Mouse (Mus musculus): ENCODE results near the gene Slc39a3.
A peak's percentile ranks its signal among the peaks of the same experiment; 100 is the strongest.
"Not testable (repeated sequence)": the region's sequence is repeated elsewhere in the genome, so short reads cannot be mapped to it uniquely, and the experiment has no call there.

Gene Slc39a3

DNA sequence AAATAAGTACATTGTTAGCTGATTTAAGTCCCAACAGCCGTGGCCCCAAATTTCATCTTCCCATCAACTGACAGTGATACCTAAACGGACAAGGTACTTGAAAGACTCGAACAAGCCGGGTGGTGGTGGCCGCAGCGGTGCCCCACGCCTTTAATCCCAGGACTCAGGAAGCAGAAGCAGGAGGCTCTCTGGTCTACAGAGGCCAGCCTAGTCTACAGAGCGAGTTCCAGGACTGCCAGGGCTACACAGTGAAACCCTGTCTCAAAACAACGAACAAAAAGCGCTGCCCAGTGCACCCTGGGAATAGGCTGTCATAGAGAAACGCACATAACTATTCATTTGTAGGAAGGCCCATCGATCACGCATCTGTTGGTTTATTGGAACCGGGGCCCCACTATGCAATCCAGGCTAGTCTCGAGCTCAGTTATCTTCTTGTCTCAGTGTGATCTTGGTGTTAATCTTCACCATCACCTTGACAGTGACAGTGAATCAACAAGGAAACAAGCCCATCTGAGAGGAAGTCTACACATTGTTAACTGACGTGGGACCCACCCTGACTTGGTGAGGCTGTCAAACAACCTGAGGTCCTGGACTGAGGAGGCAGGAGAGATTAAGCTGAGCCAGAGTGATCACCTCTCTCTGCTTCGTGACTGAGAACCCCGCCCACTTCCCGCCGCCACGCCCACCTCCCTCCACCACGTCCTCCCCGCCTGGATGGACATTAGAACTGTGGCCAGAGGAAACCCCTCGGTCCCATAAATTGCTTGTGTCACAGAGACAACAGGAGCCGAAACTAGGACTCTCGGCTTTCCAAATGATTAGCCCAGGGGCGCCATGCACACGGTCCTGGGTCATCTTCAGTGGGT, 36.8 kb downstream of the Slc39a3 start:
- no peak for DNase-seq

DNA sequence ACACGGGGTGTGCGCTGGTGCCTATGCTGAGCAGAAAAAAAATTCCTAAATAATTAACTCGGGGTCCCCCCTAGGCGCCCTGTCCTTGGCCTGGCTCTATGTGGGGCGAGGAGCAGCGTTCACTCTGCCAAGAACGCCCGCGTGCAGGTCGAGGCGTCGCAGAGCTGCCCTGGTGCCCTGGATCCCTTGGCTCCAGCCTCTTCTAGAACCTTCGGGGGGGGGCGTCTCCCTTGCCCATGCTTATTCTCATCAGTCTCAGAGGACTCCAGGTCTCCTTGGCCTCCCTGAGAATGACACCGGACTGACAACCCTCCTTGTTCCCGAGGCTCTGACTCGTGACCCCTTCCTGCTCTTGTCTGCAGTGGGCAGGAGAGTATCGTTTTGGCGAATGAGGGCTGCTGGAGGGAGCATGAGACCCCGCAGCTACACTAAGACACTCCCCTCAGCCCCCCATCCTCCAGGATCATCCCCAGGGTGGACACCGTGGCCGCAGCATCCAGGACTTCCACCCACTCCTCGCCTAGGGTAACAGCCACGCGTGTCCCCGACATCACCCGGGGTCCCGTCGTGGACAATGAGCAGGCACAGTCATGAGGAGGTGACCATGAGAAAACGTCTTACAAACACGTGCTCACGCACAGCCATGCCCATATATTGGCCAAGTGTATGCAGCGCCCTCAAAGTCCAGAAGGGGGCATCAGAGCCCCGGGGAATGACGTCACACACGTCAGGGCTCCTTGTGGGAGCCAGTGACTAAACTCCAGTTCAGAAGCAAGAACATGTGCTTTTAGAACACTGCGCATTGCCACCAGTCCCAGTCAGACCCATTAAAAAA, 37.6 kb downstream of the Slc39a3 start:
- peak; percentile 90 for DNase-seq

DNA sequence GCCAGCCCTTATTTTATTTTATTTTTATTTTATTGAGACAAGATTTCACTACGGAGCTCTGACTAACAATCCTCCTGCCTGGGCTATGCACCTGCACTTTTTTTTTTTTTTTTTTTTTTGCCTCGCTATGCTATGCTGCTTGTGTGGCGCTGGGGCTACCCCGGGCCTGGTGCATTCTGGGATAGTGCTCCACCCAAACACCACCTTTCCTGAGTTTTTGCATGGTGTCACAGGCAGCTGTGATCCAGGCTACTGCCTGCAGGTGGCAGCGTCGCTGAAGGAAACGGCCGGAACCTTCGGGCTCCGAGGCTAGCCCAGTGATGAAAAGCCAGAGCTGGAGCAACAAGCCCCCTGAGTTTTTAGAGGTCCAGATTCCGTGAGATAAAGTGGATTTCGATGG, 38.4 kb downstream of the Slc39a3 start:
- DNase-seq, result no peak

DNA sequence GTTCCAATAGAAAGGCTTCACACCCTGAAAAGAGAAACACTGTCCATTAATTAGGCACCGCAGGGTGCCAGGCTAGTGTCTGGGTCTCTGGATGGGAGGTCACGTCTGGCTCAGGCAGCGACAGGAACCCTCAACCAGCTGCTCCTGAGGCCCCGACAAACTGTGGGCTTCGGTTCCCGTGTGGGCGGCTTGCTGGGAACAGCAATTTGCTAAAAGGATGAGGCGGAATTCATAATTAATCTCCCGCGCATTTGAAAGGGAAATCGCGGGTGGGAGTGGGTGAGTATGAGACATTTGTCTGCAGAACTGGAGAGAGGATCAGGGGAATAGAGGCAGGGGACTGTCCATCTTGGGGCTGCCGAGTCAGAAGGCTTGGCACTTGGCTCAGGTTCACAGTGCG, 39.2 kb downstream of the Slc39a3 start:
- peak; percentile 77 for DNase-seq

DNA sequence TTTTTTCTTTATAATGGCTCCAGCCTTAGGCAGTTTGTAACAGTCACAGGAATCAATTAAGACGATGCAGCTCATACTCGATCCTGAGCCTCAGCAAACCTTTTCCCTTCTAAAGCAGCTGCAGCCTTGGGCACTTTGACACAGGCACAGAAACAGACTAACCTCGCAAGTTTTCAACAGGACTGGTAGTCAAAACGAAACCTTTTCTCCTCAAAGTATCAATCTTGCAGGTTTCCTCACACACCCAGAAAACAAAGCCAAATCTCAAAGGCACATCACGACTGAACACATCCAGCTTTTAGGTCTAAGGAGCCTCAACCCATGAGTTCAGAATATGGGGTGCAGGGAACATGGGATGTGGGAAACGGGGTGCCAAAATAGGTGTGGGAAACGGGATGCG, 39.9 kb downstream of the Slc39a3 start:
- no peak for DNase-seq

DNA sequence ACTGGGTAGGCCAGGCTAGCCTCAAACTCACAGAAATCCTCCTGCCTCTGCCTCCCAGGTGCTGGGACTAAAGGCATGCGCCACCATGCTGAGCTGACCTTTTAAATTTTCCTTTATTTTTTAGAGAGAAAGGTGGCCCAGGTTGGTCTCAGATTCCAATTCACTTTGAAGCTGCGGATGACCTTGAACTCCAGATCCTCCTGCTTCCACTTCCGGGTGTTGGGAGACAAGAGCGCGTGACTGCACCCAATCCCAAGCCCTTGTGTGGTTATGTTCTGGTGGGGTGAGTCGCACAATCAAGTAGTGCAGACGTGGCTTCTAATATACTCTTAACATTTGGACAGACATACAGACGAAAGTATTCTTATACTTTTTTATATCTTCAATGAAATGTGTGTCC, 40.7 kb downstream of the Slc39a3 start:
- DNase-seq, result no peak

DNA sequence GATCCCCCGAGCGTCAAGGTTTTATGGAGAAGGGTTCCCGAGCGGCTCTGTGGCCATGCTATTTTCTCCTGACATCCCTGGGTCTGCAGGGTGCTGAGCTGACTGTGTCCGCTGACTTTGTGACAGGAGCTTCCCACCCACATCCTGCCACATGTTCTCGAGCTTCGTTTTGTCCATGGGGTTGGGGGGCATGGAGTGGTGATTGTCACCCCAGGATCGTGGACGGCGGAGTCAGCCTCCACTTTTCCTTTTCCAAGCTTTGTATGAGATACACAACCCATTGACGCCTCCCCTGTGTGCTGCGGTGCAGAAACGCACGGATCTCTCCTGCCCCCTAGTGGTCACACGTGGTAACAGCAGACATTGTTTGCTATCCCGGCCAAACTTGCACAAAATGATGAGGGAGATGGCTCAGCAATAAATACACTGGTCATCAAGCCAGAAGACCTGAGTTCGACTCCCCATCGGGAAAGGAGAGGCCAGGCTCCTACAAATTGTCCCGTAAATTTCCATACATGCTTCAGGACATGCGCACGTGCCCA, 42.1 kb downstream of the Slc39a3 start:
- DNase-seq, result peak; percentile 85

DNA sequence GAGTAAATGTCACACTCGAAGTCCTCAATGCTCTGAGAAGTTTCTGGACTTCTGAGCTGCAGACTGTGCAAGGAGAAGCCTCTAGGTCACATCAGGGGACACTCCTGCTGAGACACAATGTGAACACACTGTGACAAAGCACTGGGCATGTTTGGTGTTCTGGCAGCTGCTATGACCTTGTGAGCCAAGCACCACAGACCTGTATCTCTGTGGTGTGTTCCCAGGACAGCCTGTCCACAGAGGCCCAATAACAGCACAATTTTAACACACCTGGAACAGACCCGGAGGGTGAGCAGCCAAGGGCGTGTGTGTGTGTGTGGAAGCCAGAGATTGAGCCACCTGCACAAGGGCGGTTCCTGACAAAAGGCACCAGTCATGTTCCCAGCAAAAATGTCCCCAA, 42.6 kb downstream of the Slc39a3 start:
- DNase-seq, result no peak

DNA sequence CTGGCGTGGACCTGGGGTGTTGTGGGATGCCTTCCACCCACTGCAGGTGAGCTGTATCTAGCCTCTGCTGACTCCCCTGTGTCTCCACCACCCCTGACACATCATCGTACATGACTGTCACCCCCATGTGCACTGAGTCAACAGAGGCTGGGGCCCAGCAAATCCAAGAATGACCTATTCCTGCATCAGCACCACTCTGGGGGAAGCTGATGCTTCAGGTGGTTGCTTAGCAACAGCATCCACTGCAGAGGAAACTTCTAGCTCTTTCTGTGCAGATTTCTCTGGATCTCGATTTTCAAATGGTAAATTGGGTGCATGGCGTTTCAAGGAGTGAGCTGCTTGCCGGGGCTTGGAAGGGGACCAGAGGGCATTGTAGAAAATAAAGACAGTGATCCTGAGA, 44.0 kb downstream of the Slc39a3 start:
- DNase-seq, result no peak

DNA sequence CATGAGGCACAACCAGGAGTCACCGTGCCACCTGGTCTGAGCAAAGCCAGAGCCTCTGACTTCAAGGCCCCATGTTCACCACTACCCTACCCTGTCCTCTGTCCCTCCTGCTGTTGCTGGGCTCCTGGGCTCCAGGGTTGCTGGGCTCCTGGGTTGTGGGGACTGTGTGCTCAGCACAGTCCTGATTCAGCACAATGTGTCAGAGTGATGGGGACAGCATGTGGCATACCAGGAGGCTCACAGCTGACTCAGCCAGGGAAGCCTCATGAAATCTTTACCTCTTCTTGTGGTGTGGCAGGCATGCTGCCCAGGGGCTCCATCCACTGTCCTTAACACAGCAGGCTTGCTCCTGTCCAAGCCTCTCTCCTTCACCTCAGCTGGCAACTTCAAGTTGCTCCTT, 45.3 kb downstream of the Slc39a3 start:
- DNase-seq, result no peak

DNA sequence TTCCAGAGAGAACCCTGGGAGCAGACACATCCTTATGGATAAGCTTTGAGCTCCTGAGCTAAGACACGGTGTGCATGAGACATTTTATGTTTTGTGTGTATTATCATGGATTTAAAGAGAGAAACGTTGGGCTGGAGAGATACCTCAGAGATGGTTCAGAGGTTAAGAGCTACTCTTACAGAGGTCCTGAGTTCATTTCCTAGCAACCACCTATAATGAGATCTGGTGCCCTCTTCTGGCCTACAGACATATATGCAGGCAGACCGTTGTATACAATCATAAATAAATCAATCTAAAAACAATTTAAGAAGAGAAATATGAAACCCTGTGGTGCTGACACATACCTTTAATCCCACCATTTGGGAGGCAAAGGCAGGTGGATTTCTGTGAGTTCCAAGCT, 46.2 kb downstream of the Slc39a3 start:
- no peak for DNase-seq

DNA sequence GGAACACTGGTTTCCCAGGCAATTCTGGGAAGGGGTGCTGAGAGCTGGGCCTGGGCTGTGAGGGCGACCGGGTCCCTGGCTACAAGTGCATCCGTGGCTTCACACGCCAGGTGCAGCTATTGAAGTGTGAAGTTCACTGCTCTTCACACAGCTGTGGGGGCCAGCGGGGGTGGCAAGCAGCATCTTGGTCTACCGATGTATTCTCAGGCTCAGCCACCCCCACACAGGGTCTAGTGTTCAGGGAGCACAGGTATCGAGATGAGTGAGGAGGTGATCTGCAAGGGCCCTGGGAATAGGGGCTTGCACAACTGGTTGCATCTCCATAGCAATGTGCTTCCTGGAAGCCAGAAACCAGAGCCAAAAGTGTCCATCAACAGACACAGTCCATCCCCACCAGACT, 46.8 kb downstream of the Slc39a3 start:
- no peak for DNase-seq

DNA sequence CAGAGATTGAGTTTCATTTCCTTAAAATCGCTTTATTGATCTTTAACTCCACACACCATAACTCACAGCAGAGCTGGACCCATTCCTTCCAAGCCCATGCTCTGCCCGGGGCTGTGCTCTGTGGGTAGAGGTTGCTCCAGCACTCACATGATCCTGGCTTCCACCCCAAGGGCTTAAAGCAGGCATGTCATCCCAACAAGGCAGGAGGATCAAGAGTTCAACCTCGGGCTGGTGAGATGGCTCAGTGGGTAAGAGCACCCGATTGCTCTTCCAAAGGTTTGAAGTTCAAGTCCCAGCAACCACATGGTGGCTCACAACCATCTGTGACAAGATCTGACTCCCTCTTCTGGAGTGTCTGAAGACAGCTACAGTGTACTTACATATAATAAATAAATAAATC, 47.4 kb downstream of the Slc39a3 start:
- DNase-seq, result not testable (repeated sequence)

DNA sequence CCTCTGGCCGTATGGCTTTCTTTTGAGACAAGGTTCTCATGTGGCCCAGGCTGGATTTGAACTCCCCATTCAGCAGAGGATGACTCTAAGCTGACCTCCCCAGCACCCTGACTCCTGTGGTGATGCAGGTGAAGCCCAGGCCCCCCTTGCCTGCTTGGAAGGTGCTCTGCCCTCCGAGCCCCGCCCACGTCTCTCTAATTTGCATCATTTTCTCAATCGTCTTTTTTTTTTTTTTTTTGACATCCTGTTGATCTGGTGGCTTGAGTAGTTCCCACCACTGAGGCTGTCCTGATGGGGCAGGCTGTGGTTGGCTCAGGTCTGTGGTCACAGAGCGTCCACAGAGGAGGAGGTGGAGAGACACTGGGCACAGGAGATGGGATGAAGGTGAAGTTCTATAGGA, 47.8 kb downstream of the Slc39a3 start:
- no peak for DNase-seq

DNA sequence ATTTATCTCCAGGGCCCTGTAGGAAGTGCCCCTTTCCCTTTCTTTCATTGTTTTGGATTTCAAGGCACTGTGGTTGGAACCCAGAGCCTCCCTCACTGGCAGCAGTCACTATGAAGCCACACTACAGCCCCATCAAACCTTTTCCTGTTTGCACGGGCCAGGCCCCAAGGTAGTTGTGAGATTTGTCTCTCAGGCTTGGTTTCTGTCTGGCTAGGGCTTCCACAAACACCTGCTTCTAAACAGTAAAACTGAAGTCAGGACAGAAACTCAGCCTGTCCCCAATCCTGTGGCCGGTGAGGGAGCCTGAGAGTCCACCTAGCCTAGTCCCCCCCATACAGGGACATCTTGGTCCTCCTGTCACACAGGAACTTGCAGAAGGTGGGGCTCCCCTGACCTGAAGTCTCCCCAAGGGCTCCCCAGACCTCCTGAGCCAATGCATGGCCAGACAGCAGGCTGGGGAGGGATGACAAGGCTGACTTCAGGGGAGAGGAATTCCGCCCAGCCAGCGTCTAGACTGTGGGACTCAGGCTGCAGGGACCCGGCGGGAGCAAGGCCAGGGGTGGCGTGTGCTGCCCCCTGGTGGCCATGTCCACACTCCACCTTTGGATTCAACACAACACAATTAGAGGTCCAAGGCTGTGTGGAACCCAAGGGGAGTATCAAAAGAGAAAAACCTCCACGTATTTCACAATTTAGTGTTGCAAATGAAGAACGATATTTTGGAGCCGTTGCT, 49.4 kb downstream of the Slc39a3 start:
- DNase-seq, result peak; percentile 70

DNA sequence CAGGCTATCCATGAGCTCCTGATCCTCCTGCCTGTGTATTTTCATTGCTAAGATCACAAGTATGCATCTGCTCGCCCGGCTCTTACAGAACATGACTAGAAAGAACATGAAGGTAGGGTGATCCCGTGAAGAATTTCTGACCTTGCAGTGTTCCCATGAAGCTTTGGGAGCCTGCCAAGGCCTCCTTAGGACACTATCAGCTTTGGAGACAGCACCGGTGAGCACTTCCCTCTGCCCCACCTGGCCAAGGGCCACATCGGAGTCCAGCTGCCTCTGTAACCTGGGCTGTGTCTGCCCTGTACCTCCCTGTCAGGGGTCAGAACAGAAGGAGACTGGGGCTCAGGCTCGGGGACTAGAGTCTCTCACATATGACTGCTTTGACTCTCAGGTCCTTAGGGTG, 50.5 kb downstream of the Slc39a3 start:
- no peak for DNase-seq

DNA sequence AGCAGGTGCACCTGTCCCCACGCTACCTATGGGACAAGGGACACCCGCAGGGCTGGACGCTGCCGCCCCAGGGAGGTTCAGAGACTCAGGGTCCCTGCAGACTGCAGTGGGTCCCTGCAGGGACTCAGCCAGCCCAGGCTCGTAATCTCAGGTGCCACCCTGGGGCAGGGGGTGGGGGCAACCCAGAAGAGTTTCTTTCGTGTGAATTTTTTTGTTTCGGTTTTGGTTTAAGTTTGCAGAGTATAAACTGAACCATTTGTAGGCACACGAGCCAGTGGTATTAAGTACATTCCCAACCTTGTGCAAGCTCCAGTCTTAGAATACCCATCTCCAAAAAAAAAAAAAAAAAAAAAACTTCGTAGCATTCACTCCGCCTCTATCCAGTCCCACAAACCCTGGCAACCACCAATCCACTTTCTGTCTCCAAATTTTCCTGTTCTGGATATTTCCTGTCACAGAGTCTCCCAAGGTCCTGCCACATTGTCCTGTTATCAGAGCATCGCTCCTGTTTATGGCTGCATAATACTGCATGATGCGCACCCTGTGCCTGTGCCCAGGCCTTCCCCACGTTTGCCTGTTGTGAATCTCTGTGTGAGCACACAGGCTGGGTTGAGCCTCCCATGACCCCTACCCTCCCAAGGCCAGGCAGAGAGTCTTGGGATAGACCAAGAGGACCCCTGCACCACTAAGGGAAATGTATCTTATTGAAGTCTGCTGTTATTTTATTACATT, 51.1 kb downstream of the Slc39a3 start:
- DNase-seq, result no peak

DNA sequence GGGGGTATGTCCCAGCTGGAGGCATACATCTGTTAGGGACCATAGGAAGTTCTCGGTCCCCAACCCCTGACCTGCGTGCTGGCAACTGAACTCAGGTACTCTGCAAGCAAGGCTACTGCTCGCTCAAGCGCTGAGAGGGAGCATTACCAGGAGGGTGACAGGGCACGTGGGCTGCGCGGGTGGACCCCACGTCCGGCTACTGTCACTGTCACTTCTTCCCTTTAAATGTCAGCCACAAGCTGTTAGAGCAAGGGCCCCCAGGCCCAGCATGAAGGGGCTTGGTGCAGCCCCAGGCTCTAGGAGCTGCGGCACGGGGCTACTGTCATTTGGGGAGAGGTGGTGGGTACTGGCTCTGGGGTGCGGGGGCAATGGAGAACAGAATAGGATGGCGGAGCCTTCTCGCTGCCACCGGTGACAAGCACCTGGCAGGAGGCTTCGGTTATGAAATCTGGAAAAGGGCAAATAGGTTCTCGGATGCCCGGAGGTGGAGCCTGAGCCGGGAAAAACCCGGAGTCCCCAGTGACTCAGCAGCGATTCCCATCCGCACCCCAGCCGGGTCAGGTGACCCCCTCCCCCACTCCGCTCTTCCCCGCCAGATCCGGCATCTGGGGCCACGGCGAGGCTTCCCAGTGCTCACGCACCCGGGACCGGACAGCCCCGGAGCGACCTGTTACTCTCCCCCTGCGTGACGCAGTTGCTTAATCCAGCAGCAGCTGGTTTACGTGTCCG, 51.8 kb downstream of the Slc39a3 start:
- peak; percentile 57 for DNase-seq

DNA sequence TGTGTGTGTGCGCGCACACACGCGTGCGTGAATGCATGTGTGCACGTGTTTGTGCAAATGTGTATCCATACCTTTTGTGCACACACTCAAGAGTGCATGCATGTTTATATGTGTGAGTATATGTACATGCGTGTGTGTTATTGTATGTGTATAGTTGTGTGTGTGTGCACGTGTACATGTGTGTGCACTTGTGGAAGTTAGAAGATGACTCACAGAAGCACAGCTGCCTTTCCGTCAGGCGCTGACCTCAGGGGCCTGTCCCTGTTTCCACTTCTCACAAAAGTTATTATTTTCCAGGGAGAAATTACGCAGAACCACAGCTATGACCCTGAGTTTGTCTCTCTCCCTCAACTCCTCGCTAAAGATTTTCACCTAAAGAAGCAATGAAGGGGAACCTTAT, 53.0 kb downstream of the Slc39a3 start:
- DNase-seq, result no peak

DNA sequence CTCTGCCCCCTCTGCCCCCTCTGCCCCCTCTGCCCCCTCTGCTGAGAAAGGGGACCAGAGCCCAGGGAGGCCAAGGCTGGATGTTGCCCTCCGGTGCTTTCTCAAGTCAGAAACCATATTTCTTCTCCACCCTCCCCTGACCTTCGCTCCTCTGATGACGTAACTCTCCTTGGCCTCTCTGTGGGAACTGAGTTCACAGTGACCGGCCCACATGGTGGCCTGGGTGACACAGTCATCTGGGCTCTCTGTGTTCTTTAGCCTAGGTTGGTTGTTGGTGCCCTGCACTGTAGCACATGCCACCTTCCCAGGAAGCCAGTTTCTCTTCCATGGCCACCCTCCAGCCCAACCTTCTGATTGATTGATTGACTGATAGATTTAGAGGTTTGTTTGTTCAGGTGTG, 54.8 kb downstream of the Slc39a3 start:
- no peak for DNase-seq

DNA sequence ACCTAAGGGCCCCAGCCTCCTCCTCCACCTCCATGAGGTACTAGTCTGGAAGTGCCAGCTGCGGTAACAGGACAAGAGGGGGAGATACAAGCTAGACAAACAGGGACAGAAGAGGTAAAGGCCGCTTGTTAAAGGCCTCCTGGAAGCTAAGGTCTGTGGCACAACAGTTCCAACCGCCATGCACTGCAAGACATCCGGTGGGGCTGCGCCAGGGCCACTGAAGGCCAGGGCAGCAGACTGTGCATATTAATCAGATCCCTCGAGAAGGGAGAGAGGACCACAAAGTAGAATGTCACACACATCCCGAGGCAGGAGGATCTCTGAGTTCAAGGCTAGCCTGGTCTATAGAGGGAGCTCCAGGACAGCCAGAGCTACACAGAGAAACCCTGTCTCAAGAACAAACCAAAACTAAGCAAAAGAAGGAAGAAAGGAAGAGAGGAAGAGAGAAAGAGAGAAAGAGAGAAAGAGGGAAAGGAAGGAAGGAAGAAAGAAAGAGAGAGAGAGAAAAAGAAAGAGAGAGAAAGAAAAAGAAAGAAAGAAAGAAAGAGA, 55.6 kb downstream of the Slc39a3 start:
- DNase-seq, result no peak
